Mouse (Mus musculus) embryo, embryonic 11 days (tissue): ENCODE measurements at regions not wholly inside any gene's neighbourhood (a gene's known extent, or its start where the extent isn't known, plus 50 kb on each side); places are given as distances from the start of the nearest gene placed in this dataset.

Experiments used
- DNase-seq: peaks from one replicate; pipeline ENCODE4 v3.0.0-alpha.2; 2015

- no peak for DNase-seq
These were observed 611.8 kb downstream of the Snca start for GRCm38 (mm10) chr6:60217840-60218239.

- peak; percentile 46 for DNase-seq
These were observed 628.1 kb downstream of the Snca start for GRCm38 (mm10) chr6:60201548-60201947.
